Mouse (Mus musculus) midbrain, embryonic 12.5 days (tissue): ENCODE measurements around the gene Rbfox3. TPM values are rescaled to one million over a fixed set of nuclear protein-coding genes. Genes with fewer than 3 reads are reported as not detected.

Source experiments
- ATAC-seq: fragments of 200-750 bp; cut with Nextera tagmentation; 2 replicates; pipeline ENCODE4 v1.8.0; 2017; ENCODE audit warnings: low read depth, moderate TSS enrichment, moderate library complexity; ENCODE audit not compliant: low FRiP score
- H3K27ac ChIP-seq: fragments of 300-500 bp; sonication (generic); replicated peaks from 2 replicates; pipeline ENCODE4 v1.5.1; 2016; ENCODE audit warnings: mild to moderate bottlenecking
- H3K27me3 ChIP-seq: fragments of 300-500 bp; sonication (generic); 2 replicates; pipeline ENCODE4 v1.6.1; 2016; ENCODE audit warnings: mild to moderate bottlenecking
- H3K36me3 ChIP-seq: fragments of 300-500 bp; sonication (generic); 2 replicates; pipeline ENCODE4 v1.6.1; 2016
- H3K4me1 ChIP-seq: fragments of 300-500 bp; sonication (generic); 2 replicates; pipeline ENCODE4 v1.6.1; 2016
- H3K4me2 ChIP-seq: fragments of 300-500 bp; sonication (generic); replicated peaks from 2 replicates; pipeline ENCODE4 v1.6.1; 2016; ENCODE audit warnings: mild to moderate bottlenecking, moderate library complexity
- H3K4me3 ChIP-seq: fragments of 300-500 bp; sonication (generic); 2 replicates; pipeline ENCODE4 v1.5.1; 2016; ENCODE audit warnings: mild to moderate bottlenecking
- H3K9ac ChIP-seq: fragments of 300-500 bp; sonication (generic); replicated peaks from 2 replicates; pipeline ENCODE4 v1.6.1; 2016; ENCODE audit warnings: mild to moderate bottlenecking, moderate library complexity
- H3K9me3 ChIP-seq: fragments of 300-500 bp; sonication (generic); 2 replicates; pipeline ENCODE4 v1.6.1; 2016; ENCODE audit warnings: mild to moderate bottlenecking
- WGBS: fragments of 180-500 bp; shearing (Covaris S2); methylation state at CpG from one replicate; pipeline ENCODE4 v1.1.7; 2016; 5-methylcytosine and 5-hydroxymethylcytosine counted together
- polyA plus RNA-seq: library from polyadenylated mRNA; unstranded; fragments of >200 nt; fragmentation: Nextera tagmentation; extraction: Ambion mirVana; gene quantifications from 2 replicates; pipeline ENCODE4 v1.2.1, GENCODE M21; 2016

Rbfox3 gene
- polyA plus RNA-seq, 1 experiment from 2014 or later, result 16.0 TPM

GRCm38 (mm10) chr11:118899771-118900545 lies 11.4 kb downstream of the Rbfox3 start:
- H3K4me3 ChIP-seq, result no peak overlapping the region
- H3K9ac ChIP-seq, result no peak overlapping the region
- H3K27me3 ChIP-seq, result peaks cover 27% of the 10 kb centered on the region
- no peak overlapping the region for H3K4me2 ChIP-seq
- no peaks in the 10 kb centered on the region for H3K9me3 ChIP-seq
- H3K27ac ChIP-seq, result no peak overlapping the region
- 64% methylated on average over 26 of the region's 26 CpGs for WGBS
- H3K36me3 ChIP-seq, result no peaks in the 10 kb centered on the region
- peaks cover 47% of the 10 kb centered on the region for H3K4me1 ChIP-seq
- ATAC-seq, result no peak

GRCm38 (mm10) chr11:118898643-118899042 lies 12.8 kb downstream of the Rbfox3 start:
- H3K27ac ChIP-seq, result no peak overlapping the region
- no peaks in the 10 kb centered on the region for H3K36me3 ChIP-seq
- 74% methylated on average over 11 of the region's 11 CpGs for WGBS
- no peak overlapping the region for H3K4me2 ChIP-seq
- H3K9ac ChIP-seq, result no peak overlapping the region
- no peak for ATAC-seq
- peaks cover 23% of the 10 kb centered on the region for H3K27me3 ChIP-seq
- H3K9me3 ChIP-seq, result no peaks in the 10 kb centered on the region
- peaks cover 50% of the 10 kb centered on the region for H3K4me1 ChIP-seq
- no peak overlapping the region for H3K4me3 ChIP-seq

- Histone ChIP-seq H3K27ac (no peak overlapping the region), H3K4me2 (no peak overlapping the region), H3K9me3 (no peaks in the 10 kb centered on the region), H3K27me3 (peaks cover 23% of the 10 kb centered on the region), H3K9ac (no peak overlapping the region), H3K36me3 (no peaks in the 10 kb centered on the region), H3K4me3 (no peak overlapping the region), H3K4me1 (peaks cover 50% of the 10 kb centered on the region)
- 55% methylated on average over 10 of the region's 10 CpGs for WGBS
- no peak for ATAC-seq
Measured at GRCm38 (mm10) chr11:118898156-118898555, 13.2 kb downstream of the Rbfox3 start.

GRCm38 (mm10) chr11:118897114-118897841 lies 14.1 kb downstream of the Rbfox3 start:
- Histone ChIP-seq H3K4me1 (peaks cover 50% of the 10 kb centered on the region), H3K4me2 (no peak overlapping the region), H3K9ac (0 out of 2 replicates have a peak overlapping the region, but pooled peaks have one; percentile 15), H3K4me3 (no peak overlapping the region), H3K27ac (peak overlapping the region; percentile 71), H3K36me3 (no peaks in the 10 kb centered on the region), H3K9me3 (no peaks in the 10 kb centered on the region), H3K27me3 (peaks cover 23% of the 10 kb centered on the region)
- ATAC-seq, result 0 out of 2 replicates have a peak, but pooled peaks have one; percentile 62
- WGBS, result 29% methylated on average over 21 of the region's 21 CpGs

- Histone ChIP-seq H3K9me3 (no peaks in the 10 kb centered on the region), H3K27ac (peak overlapping the region; percentile 71), H3K4me2 (no peak overlapping the region; the same call in 1 of the 2 replicates), H3K4me3 (no peak overlapping the region), H3K27me3 (peaks cover 23% of the 10 kb centered on the region), H3K36me3 (no peaks in the 10 kb centered on the region), H3K4me1 (peaks cover 51% of the 10 kb centered on the region), H3K9ac (0 out of 2 replicates have a peak overlapping the region, but pooled peaks have one; percentile 15)
- ATAC-seq, result 0 out of 2 replicates have a peak, but pooled peaks have one; percentile 38
- 27% methylated on average over 16 of the region's 16 CpGs for WGBS
Measured at GRCm38 (mm10) chr11:118896032-118896675, 15.2 kb downstream of the Rbfox3 start.

GRCm38 (mm10) chr11:118894835-118895234 lies 16.6 kb downstream of the Rbfox3 start:
- Histone ChIP-seq H3K27ac (no peak overlapping the region), H3K4me2 (no peak overlapping the region), H3K4me1 (peaks cover 54% of the 10 kb centered on the region), H3K4me3 (no peak overlapping the region), H3K9me3 (no peaks in the 10 kb centered on the region), H3K9ac (no peak overlapping the region), H3K36me3 (no peaks in the 10 kb centered on the region), H3K27me3 (peaks cover 21% of the 10 kb centered on the region; the same call in 1 of the 2 replicates)
- no peak for ATAC-seq
- 75% methylated on average over 5 of the region's 5 CpGs for WGBS

GRCm38 (mm10) chr11:118894196-118894595 lies 17.2 kb downstream of the Rbfox3 start:
- no peak for ATAC-seq
- Histone ChIP-seq H3K4me1 (peaks cover 50% of the 10 kb centered on the region), H3K27ac (no peak overlapping the region), H3K27me3 (peaks cover 17% of the 10 kb centered on the region; the same call in 1 of the 2 replicates), H3K9ac (no peak overlapping the region), H3K4me3 (no peak overlapping the region), H3K9me3 (no peaks in the 10 kb centered on the region), H3K4me2 (no peak overlapping the region), H3K36me3 (no peaks in the 10 kb centered on the region)
- WGBS, result 94% methylated on average over 4 of the region's 4 CpGs

GRCm38 (mm10) chr11:118892876-118893275 lies 18.5 kb downstream of the Rbfox3 start:
- no peak overlapping the region for H3K4me2 ChIP-seq
- H3K36me3 ChIP-seq, result no peaks in the 10 kb centered on the region
- peaks cover 10% of the 10 kb centered on the region; the same call in 1 of the 2 replicates for H3K27me3 ChIP-seq
- no peak for ATAC-seq
- H3K9ac ChIP-seq, result no peak overlapping the region
- no peaks in the 10 kb centered on the region for H3K9me3 ChIP-seq
- no peak overlapping the region for H3K27ac ChIP-seq
- 90% methylated on average over 5 of the region's 5 CpGs for WGBS
- H3K4me3 ChIP-seq, result no peak overlapping the region
- H3K4me1 ChIP-seq, result peaks cover 43% of the 10 kb centered on the region

- 84% methylated on average over 15 of the region's 15 CpGs for WGBS
- H3K4me2 ChIP-seq, result no peak overlapping the region
Measured at GRCm38 (mm10) chr11:118891516-118891915, 19.9 kb downstream of the Rbfox3 start.

GRCm38 (mm10) chr11:118890992-118891398 lies 20.4 kb downstream of the Rbfox3 start:
- Histone ChIP-seq H3K4me1 (peaks cover 25% of the 10 kb centered on the region), H3K9ac (no peak overlapping the region), H3K27me3 (peaks cover 13% of the 10 kb centered on the region; the same call in 1 of the 2 replicates), H3K36me3 (no peaks in the 10 kb centered on the region), H3K4me2 (no peak overlapping the region), H3K4me3 (no peak overlapping the region), H3K9me3 (no peaks in the 10 kb centered on the region), H3K27ac (0 out of 2 replicates have a peak overlapping the region, but pooled peaks have one; percentile 3)
- 34% methylated on average over 16 of the region's 16 CpGs for WGBS
- no peak for ATAC-seq

More at GRCm38 (mm10) chr11:118891516-118891915, 19.9 kb downstream of the Rbfox3 start:
- Histone ChIP-seq H3K27ac (no peak overlapping the region), H3K27me3 (peaks cover 13% of the 10 kb centered on the region; the same call in 1 of the 2 replicates), H3K9ac (no peak overlapping the region), H3K9me3 (no peaks in the 10 kb centered on the region), H3K4me1 (peaks cover 30% of the 10 kb centered on the region), H3K4me3 (no peak overlapping the region), H3K36me3 (no peaks in the 10 kb centered on the region)
- ATAC-seq, result no peak

GRCm38 (mm10) chr11:118890474-118890873 lies 20.9 kb downstream of the Rbfox3 start:
- H3K27ac ChIP-seq, result no peak overlapping the region
- ATAC-seq, result no peak

More at GRCm38 (mm10) chr11:118890474-118890873, 20.9 kb downstream of the Rbfox3 start:
- no peaks in the 10 kb centered on the region for H3K36me3 ChIP-seq
- H3K4me3 ChIP-seq, result no peak overlapping the region
- no peak overlapping the region for H3K4me2 ChIP-seq
- no peak overlapping the region for H3K9ac ChIP-seq
- H3K4me1 ChIP-seq, result peaks cover 19% of the 10 kb centered on the region
- 73% methylated on average over 5 of the region's 5 CpGs for WGBS
- H3K27me3 ChIP-seq, result peaks cover 13% of the 10 kb centered on the region; the same call in 1 of the 2 replicates
- H3K9me3 ChIP-seq, result no peaks in the 10 kb centered on the region
